Mouse (Mus musculus) mature B cell (primary cell): Measurements from ENCODE around the gene Cfap65.

Experiments
- in situ Hi-C: fragments of 300-500 bp; cut with MboI; formaldehyde crosslinking; loops from 2 replicates; pipeline ENCODE4 v1.14.3; 2019

The Cfap65 gene

DNA sequence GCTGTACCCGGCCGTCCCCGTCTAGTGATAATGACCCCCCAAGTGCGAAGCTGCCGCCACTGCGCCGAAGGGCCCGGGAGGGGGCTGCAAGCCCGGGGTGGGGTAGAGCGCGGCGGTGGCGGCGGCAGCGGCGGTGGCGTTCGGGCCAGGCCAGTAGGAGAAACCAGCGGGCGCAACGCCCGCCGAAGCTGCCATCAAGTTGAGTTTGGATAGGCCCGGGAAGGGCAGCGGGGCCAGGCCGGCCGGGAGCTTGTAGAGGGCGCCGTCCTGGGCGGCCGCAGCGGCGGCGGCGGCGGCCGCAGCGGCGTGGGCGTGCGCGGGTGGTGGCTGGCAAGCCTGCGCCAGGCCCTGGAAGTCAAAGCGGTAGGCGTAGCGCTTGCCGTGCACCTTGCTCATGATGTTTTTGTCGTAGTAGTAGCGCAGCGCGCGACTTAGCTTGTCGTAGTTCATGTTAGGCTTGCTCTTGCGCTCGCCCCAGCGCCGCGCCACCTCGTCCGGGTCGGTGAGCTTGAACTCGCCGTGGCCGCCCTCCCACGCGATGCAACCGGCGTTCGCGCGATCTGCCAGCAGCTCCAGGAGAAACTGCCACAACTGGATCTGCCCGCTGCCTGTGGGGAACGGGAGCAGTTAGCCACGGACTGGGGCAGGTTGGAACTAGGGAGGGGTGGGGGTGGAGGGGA, 53.2 kb downstream of the Cfap65 start:
- in situ Hi-C loops = no loop called here

DNA sequence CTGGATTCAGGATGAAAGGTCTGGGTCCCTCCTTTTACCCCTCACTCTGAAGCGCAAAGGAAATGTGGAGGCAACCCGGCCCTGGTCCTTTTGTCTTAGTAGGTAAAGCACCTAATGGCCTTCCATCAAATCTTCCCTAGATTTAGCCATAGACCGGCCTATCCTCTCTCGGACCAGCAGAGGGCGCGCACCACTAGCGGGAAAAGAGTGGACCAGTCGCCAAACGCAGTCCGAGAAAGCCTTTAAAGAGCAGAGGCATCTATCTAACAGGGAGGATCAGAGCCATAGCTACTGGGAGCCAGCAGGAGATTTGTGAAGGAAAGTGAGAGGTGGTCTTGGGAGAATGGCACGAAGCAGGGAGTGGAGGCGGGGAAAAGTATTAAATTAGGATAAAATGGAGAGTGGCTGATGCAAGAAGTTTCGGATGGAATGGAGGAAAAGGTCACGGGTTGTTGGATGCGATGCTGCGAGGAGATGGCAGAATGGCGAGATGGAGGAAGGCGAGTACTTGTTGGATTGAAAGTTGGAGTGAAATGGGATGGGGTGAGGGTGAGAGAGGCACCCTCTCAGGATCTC, 54.5 kb downstream of the Cfap65 start:
- in situ Hi-C loops = no loop called here

DNA sequence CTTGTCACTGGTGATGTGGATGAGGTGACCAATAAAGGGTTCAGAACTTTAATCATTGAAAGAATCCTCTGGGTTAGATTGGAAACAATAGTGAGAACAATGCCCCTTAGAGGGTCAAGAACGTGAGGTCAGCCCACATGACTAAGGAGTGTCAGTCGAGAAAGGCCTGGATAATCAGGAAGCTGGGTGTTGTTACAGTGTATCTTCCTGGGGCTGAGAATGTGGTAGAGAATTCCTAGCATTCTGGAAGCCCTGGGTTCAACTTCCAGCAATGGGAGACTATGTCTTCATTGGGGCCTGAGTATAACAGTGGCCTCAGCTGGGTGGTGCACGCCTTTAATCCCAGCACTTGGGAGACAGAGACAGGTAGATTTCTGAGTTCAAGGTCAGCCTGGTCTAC, 58.2 kb downstream of the Cfap65 start:
- in situ Hi-C loops = no loop called here

DNA sequence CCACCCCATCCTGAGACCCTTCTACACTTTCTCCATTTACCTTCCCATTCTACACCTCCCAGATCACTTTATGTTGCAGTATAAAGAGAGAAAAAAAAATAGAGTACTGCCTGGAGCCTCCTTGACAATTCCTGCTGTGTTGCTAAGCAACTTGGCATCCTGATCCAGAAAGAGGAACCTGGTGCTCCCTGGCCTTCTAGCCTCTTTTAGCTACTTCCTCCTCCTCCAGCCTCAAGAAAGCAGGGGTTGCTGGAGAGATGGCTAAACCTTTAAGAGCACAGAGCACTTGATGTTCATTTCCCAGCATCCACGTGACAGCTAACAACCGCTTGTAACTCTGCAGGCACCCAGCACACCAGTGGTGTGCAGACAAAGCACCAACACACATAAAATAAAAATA, 63.2 kb downstream of the Cfap65 start:
- in situ Hi-C loops = no loop called here

GRCm38 (mm10) chr1:74861783-74862182, 73.6 kb downstream of the Cfap65 start:
- in situ Hi-C loops = no loop called here

DNA sequence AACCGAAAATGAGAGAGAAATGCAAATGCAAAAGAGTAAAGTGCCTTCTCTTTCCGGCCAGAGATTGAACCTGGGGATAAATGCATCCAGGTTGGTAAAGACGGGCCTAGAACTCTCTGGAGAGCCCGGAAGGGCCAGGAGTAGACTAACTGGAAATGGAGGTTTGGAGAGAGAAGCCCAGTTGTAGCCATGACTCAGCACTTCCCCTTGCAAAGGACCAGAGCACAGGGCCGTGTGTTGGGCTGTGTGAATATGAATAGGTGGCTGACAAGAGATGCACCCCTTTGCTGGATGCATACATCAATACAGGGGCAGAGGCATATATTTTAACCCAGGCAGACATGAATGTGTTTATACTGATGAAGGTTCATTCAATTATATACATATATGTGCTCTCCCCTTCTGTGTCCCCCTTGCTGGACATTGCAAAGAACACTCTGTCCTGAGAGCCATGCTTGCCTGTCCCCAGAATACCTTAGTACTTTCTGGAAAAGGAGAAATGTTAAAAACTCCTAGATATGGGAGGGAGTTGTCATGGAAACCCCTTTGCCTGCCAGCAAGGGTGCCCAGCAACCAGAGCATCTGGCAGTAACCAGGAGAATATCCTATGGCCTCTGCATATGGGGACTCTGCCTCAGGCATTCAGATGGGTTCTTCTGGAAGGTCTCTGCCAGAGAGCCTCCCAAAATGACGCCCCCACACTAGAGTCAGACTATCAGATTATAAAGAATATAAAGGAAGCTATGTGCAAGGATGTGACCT, 76.0 kb downstream of the Cfap65 start:
- in situ Hi-C loops = no loop called here

GRCm38 (mm10) chr1:74858805-74859204, 76.6 kb downstream of the Cfap65 start:
- in situ Hi-C loops = no loop called here

GRCm38 (mm10) chr1:74858171-74858719, 77.2 kb downstream of the Cfap65 start:
- in situ Hi-C loops = no loop called here

DNA sequence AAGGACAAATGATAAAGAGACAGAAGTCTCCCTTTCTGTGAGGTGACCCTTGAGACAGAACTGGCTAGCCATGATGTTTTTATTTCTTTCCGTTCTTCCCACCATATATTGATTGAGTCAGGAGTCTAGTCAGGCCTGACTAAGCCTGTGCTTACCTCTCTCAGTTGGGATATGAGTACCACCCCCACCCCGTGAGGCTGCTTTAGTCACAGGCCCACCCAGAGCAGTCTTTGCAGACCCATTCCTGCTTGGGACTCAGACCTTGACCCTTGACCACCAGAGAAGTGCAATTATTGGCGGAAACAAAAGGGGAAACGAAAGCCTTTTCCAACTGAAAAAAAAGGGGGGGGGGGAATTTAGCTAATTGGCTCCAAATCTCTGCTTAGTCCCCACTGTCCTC, 77.7 kb downstream of the Cfap65 start:
- in situ Hi-C loops = no loop called here

DNA sequence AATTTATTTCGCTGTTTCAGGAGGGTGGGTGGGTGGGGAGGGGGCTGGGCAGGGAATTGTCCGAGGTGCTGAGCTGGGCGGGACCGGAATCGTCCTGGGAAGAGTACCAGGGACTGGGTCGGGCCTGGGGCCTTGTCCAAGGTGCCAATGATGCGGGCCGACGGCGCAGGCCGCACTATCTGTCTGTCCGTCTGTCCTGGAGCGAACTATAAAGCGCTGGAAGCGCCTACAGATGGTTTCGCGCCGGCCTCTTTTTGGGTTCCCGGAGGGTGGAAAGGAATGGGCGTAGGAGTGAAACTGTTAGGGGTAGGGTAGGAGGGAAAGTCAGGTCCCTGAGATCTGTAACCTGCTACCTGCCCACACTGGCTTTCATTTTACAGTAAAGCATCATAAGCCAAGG, 78.2 kb downstream of the Cfap65 start:
- in situ Hi-C loops = no loop called here

DNA sequence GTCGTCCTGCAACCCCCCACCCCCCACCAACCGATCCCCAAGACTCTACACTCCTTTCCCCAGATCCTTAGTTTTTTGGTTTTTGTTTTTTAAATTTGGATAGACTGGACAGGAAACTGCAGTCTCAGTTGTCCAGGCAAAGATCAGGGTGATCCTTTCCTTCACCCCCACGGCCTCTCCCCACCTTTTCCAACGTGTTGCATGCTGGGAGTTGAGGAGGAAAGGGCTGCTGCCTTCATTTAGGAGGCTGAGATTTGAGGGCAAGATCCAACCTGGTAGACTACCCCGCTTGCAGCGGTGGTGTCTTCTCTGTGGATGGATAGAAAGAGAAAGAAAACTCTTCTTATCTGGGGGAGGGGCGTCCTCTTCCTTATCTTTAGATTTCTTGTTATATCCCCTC, 78.6 kb downstream of the Cfap65 start:
- in situ Hi-C loops = no loop called here

- in situ Hi-C loops = no loop called here
These were observed 79.0 kb downstream of the Cfap65 start for GRCm38 (mm10) chr1:74856439-74856720.

DNA sequence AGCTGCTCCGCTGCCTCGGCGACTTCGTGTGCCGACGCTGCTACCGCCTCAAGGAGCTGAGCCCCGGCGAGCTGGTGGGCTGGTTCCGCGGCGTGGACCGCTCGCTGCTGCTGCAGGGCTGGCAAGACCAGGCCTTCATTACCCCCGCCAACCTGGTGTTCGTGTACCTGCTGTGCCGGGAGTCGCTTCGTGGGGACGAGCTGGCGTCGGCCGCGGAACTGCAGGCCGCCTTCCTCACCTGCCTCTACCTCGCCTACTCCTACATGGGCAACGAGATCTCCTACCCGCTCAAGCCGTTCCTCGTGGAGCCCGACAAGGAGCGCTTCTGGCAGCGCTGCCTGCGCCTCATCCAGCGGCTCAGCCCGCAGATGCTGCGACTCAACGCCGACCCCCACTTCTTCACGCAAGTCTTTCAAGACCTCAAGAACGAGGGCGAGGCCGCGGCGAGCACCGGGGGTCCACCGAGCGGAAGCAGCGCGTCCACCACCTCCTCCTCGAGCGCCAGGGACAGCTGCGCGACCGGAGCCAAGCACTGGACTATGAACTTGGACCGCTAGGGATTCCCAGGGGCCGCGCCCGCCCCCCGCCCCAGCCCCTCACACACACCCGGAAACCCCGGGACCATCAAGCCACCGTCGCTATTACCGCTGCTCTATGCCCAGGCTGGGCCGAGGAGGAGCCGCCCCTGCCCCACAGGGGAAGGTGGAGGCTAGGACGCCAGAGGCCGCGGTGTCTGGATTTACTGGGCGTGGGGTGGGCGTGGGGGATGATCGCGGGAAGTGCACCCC, 79.6 kb downstream of the Cfap65 start:
- in situ Hi-C loops = no loop called here

- in situ Hi-C loops = no loop called here
These were observed 80.2 kb downstream of the Cfap65 start for GRCm38 (mm10) chr1:74855156-74855555.

DNA sequence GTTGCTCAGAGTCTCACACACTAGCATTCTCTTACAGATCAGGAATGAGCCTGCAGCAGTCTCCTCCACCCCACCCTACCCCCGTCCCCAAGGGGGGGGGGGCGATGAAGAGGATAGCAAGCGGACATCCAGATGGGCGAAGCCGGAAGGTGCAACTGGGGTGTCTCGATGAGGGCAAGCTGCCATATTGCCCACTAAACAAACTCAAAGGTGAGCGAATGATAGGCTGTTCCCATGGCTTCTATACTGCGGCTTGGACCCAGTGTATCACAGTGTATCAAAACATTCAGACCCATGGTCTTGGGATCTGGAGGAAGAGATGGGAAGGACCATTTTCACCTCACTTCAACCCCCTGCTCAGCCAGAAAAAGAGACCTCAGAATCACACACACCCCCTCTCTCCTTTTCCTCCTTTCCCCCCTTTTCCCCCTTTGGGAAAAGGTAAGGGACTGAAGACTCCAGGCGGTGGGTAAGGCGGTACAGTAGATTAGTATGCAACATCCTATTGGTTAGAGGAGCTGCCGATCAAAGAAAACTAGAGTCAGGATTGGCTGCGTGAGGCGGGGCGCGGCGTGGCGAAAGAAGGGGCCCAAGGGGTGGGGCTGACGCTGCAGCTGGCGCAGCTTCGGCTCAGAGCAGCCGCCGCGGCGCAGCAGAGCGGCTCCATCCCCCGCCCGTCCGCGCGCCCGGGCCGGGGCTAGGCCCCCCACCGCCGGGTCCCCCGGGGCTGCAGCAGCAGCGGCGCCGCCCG, 80.9 kb downstream of the Cfap65 start, which contains the start of gene Cdk5r2:
Gene Cdk5r2 (plus strand): TSS at position 629 of the 751 bp plus-strand sequence.
- in situ Hi-C loops = no loop called here
